Mouse (Mus musculus) hindbrain, embryonic 11.5 days (tissue): ENCODE results near the gene Ap5s1. TPM values are rescaled to one million over a fixed set of nuclear protein-coding genes. Genes with fewer than 3 reads are reported as not detected.

Experiments
- ATAC-seq: fragments of 200-750 bp; cut with Nextera tagmentation; 2 replicates; pipeline ENCODE4 v1.8.0; 2017; ENCODE audit warnings: mild to moderate bottlenecking, moderate TSS enrichment, moderate library complexity; ENCODE audit not compliant: low FRiP score
- DNase-seq: peaks from one replicate; pipeline ENCODE4 v3.0.0-alpha.2; 2015; ENCODE audit warnings: low spot score
- H3K27ac ChIP-seq: fragments of 300-500 bp; sonication (generic); 2 replicates; pipeline ENCODE4 v1.5.1; 2014; ENCODE audit warnings: mild to moderate bottlenecking, low read depth, low read length
- H3K27me3 ChIP-seq: fragments of 300-500 bp; sonication (generic); 2 replicates; pipeline ENCODE4 v1.6.1; 2014; ENCODE audit warnings: mild to moderate bottlenecking, low read length, moderate library complexity, mixed read lengths; ENCODE audit not compliant: control insufficient read depth, insufficient read depth
- H3K36me3 ChIP-seq: fragments of 300-500 bp; sonication (generic); 2 replicates; pipeline ENCODE4 v1.6.1; 2014; ENCODE audit warnings: mild to moderate bottlenecking, low read length, moderate library complexity, mixed read lengths; ENCODE audit not compliant: control insufficient read depth, insufficient read depth
- H3K4me1 ChIP-seq: fragments of 300-500 bp; sonication (generic); replicated peaks from 2 replicates; pipeline ENCODE4 v1.6.1; 2014; ENCODE audit warnings: low read length, mixed read lengths; ENCODE audit not compliant: control insufficient read depth, insufficient read depth
- H3K4me2 ChIP-seq: fragments of 300-500 bp; sonication (generic); replicated peaks from 2 replicates; pipeline ENCODE4 v1.6.1; 2014; ENCODE audit warnings: mild to moderate bottlenecking, low read depth, low read length
- H3K4me3 ChIP-seq: fragments of 300-500 bp; sonication (generic); 2 replicates; pipeline ENCODE4 v1.5.1; 2014; ENCODE audit warnings: low read depth, low read length
- H3K9ac ChIP-seq: fragments of 300-500 bp; sonication (generic); 2 replicates; pipeline ENCODE4 v1.6.1; 2014; ENCODE audit warnings: low read depth, low read length
- H3K9me3 ChIP-seq: fragments of 300-500 bp; sonication (generic); 2 replicates; pipeline ENCODE4 v1.6.1; 2016; ENCODE audit warnings: low read length; ENCODE audit not compliant: control insufficient read depth
- WGBS: fragments of 180-500 bp; shearing (Covaris S2); extraction: QIAGEN DNeasy Blood & Tissue Kit; methylation state at CpG from one replicate; pipeline ENCODE4 v1.1.7; 2014; 5-methylcytosine and 5-hydroxymethylcytosine counted together
- polyA plus RNA-seq: library from polyadenylated mRNA; unstranded; fragments of >200 nt; fragmentation: Nextera tagmentation; extraction: Ambion mirVana; gene quantifications from 2 replicates; pipeline ENCODE4 v1.2.1, GENCODE M21; 2014

Gene Ap5s1
- polyA plus RNA-seq, 1 experiment from 2014 or later, result 23.9 TPM

- Histone ChIP-seq H3K4me3 (no peak overlapping the region), H3K9me3 (no peaks in the 10 kb centered on the region), H3K9ac (no peak overlapping the region), H3K27ac (peak overlapping the region; percentile 89), H3K27me3 (no peaks in the 10 kb centered on the region; the same call in 1 of the 2 replicates), H3K4me1 (peaks cover 13% of the 10 kb centered on the region), H3K4me2 (peak overlapping the region; percentile 23; the same call in 1 of the 2 replicates), H3K36me3 (peaks cover 17% of the 10 kb centered on the region)
- 14% methylated on average over 10 of the region's 10 CpGs for WGBS
- DNase-seq (peak; percentile 82), ATAC-seq (peak; percentile 82)
Measured at GRCm38 (mm10) chr2:131190344-131191004, 16.4 kb upstream of the Ap5s1 start.

- Histone ChIP-seq H3K4me1 (peaks cover 10% of the 10 kb centered on the region), H3K36me3 (peaks cover 17% of the 10 kb centered on the region), H3K27me3 (no peaks in the 10 kb centered on the region), H3K27ac (peak overlapping the region; percentile 89), H3K9ac (no peak overlapping the region), H3K4me2 (peak overlapping the region; percentile 23; the same call in 1 of the 2 replicates), H3K9me3 (no peaks in the 10 kb centered on the region), H3K4me3 (no peak overlapping the region)
- WGBS, result 67% methylated on average over 7 of the region's 7 CpGs
- no peak for DNase-seq
- ATAC-seq, result no peak
Measured at GRCm38 (mm10) chr2:131191005-131191390, 15.9 kb upstream of the Ap5s1 start.

- no peaks in the 10 kb centered on the region for H3K27me3 ChIP-seq
- WGBS, result 89% methylated on average over 16 of the region's 16 CpGs
- H3K4me2 ChIP-seq, result no peak overlapping the region
- no peaks in the 10 kb centered on the region for H3K4me1 ChIP-seq
- peaks cover 20% of the 10 kb centered on the region for H3K36me3 ChIP-seq
- H3K27ac ChIP-seq, result no peak overlapping the region
- ATAC-seq (no peak), DNase-seq (no peak)
- H3K4me3 ChIP-seq, result no peak overlapping the region
- no peak overlapping the region for H3K9ac ChIP-seq
- H3K9me3 ChIP-seq, result no peaks in the 10 kb centered on the region
Measured at GRCm38 (mm10) chr2:131196606-131197316, 10.1 kb upstream of the Ap5s1 start.

- no peak overlapping the region for H3K4me3 ChIP-seq
- H3K4me1 ChIP-seq, result no peaks in the 10 kb centered on the region
- WGBS, result 81% methylated on average over 2 of the region's 2 CpGs
- ATAC-seq, result no peak
- H3K9me3 ChIP-seq, result no peaks in the 10 kb centered on the region
- no peak overlapping the region for H3K9ac ChIP-seq
- no peaks in the 10 kb centered on the region for H3K27me3 ChIP-seq
- DNase-seq, result no peak
- H3K36me3 ChIP-seq, result peaks cover 3% of the 10 kb centered on the region; the same call in 1 of the 2 replicates
- H3K27ac ChIP-seq, result no peak overlapping the region
- H3K4me2 ChIP-seq, result no peak overlapping the region
Measured at GRCm38 (mm10) chr2:131200710-131201109, 6.2 kb upstream of the Ap5s1 start.

GRCm38 (mm10) chr2:131201262-131201661 lies 5.6 kb upstream of the Ap5s1 start:
- Histone ChIP-seq H3K9ac (no peak overlapping the region), H3K4me2 (no peak overlapping the region), H3K36me3 (peaks cover 3% of the 10 kb centered on the region; the same call in 1 of the 2 replicates), H3K4me3 (no peak overlapping the region), H3K27me3 (no peaks in the 10 kb centered on the region), H3K9me3 (no peaks in the 10 kb centered on the region), H3K27ac (no peak overlapping the region), H3K4me1 (no peaks in the 10 kb centered on the region)
- ATAC-seq, result no peak
- no peak for DNase-seq
- 89% methylated on average over 3 of the region's 3 CpGs for WGBS

- no peaks in the 10 kb centered on the region for H3K36me3 ChIP-seq
- 89% methylated on average over 6 of the region's 6 CpGs for WGBS
- H3K4me3 ChIP-seq, result no peak overlapping the region
- no peak for ATAC-seq
- no peak overlapping the region for H3K27ac ChIP-seq
- no peak for DNase-seq
- H3K9me3 ChIP-seq, result no peaks in the 10 kb centered on the region
- no peaks in the 10 kb centered on the region for H3K27me3 ChIP-seq
- H3K4me2 ChIP-seq, result no peak overlapping the region
- H3K9ac ChIP-seq, result no peak overlapping the region
- no peaks in the 10 kb centered on the region for H3K4me1 ChIP-seq
Measured at GRCm38 (mm10) chr2:131203816-131204409, 3.0 kb upstream of the Ap5s1 start.

GRCm38 (mm10) chr2:131204410-131204981 lies 2.4 kb upstream of the Ap5s1 start:
- DNase-seq (no peak), ATAC-seq (no peak)
- no peak overlapping the region for H3K4me2 ChIP-seq
- H3K27ac ChIP-seq, result no peak overlapping the region
- no peak overlapping the region for H3K9ac ChIP-seq
- H3K4me1 ChIP-seq, result no peaks in the 10 kb centered on the region
- no peaks in the 10 kb centered on the region for H3K9me3 ChIP-seq
- H3K36me3 ChIP-seq, result no peaks in the 10 kb centered on the region
- H3K27me3 ChIP-seq, result no peaks in the 10 kb centered on the region
- WGBS, result 64% methylated on average over 7 of the region's 7 CpGs
- no peak overlapping the region for H3K4me3 ChIP-seq

GRCm38 (mm10) chr2:131205521-131206182 lies 1.2 kb upstream of the Ap5s1 start:
- no peak for ATAC-seq

More at GRCm38 (mm10) chr2:131205521-131206182, 1.2 kb upstream of the Ap5s1 start:
- Histone ChIP-seq H3K27me3 (no peaks in the 10 kb centered on the region), H3K36me3 (no peaks in the 10 kb centered on the region), H3K9ac (no peak overlapping the region), H3K27ac (no peak overlapping the region), H3K4me2 (no peak overlapping the region), H3K9me3 (no peaks in the 10 kb centered on the region), H3K4me1 (no peaks in the 10 kb centered on the region), H3K4me3 (no peak overlapping the region)
- WGBS, result 90% methylated on average over 8 of the region's 8 CpGs
- no peak for DNase-seq
